Mouse (Mus musculus) bone marrow, adult 2 months (tissue): Measurements from ENCODE around the gene Plxna2. TPM values are rescaled to one million over a fixed set of nuclear protein-coding genes. Genes with fewer than 3 reads are reported as not detected.

Source experiments
- H3K27ac ChIP-seq: fragments of 200-500 bp; 2 replicates; pipeline ENCODE4 v1.5.1; 2012; ENCODE audit warnings: low read depth, mild to moderate bottlenecking, control low read depth, inconsistent platforms, low read length; ENCODE audit not compliant: control insufficient read depth, poor library complexity, insufficient read depth
- H3K4me1 ChIP-seq: fragments of 200-500 bp; 2 replicates; pipeline ENCODE4 v1.6.1; 2011; ENCODE audit warnings: low read length; ENCODE audit not compliant: control insufficient read depth, insufficient read depth
- H3K4me3 ChIP-seq: fragments of 200-500 bp; replicated peaks from 2 replicates; pipeline ENCODE3; 2011; ENCODE audit warnings: mild to moderate bottlenecking, low read depth, low read length, control low read depth; ENCODE audit not compliant: control insufficient read depth
- CTCF ChIP-seq: fragments of 200-500 bp; IDR thresholded peaks from 2 replicates; pipeline ENCODE4 v1.5.1; 2011; ENCODE audit warnings: low read length, control low read depth; ENCODE audit not compliant: control insufficient read depth, insufficient read depth
- POLR2A ChIP-seq: fragments of 200-500 bp; IDR thresholded peaks from 2 replicates; pipeline ENCODE4 v1.6.1; 2011; ENCODE audit warnings: low read depth, mild to moderate bottlenecking, control low read depth, low read length, borderline replicate concordance; ENCODE audit not compliant: control insufficient read depth
- WGBS: fragments of 180-500 bp; shearing (Covaris S2); methylation state at CpG from one replicate; pipeline ENCODE4 v1.1.7; 2018; 5-methylcytosine and 5-hydroxymethylcytosine counted together
- polyA plus RNA-seq: library from polyadenylated mRNA; stranded (reverse); fragments of >200 nt; gene quantifications from 2 replicates; pipeline ENCODE4 v1.2.4, GENCODE M21; 2011; ENCODE audit warnings: low replicate concordance; ENCODE audit not compliant: missing spikeins, insufficient read depth, insufficient read length

Gene Plxna2
- polyA plus RNA-seq, 1 experiment = 0.80 TPM

GRCm38 (mm10) chr1:194745177-194745934 is 127.3 kb downstream of the Plxna2 start:
- 70% methylated on average over 2 of the region's 2 CpGs for WGBS
- H3K27ac ChIP-seq = no peak overlapping the region
- no peaks in the 10 kb centered on the region for H3K4me1 ChIP-seq
- no peak overlapping the region for H3K4me3 ChIP-seq
- TF ChIP-seq POLR2A (no peak), CTCF (no peak)

- Histone ChIP-seq H3K4me3 (no peak overlapping the region), H3K27ac (no peak overlapping the region), H3K4me1 (no peaks in the 10 kb centered on the region)
- no peak for TF ChIP-seq CTCF
- TF ChIP-seq POLR2A = no peak
- WGBS = 42% methylated on average over 6 of the region's 6 CpGs
These were observed 128.6 kb downstream of the Plxna2 start for GRCm38 (mm10) chr1:194746332-194747249.

- no peak overlapping the region for H3K4me3 ChIP-seq
- no peaks in the 10 kb centered on the region for H3K4me1 ChIP-seq
- TF ChIP-seq POLR2A = no peak
- no peak for TF ChIP-seq CTCF
- H3K27ac ChIP-seq = no peak overlapping the region
These were observed 129.2 kb downstream of the Plxna2 start for GRCm38 (mm10) chr1:194747258-194747657.

GRCm38 (mm10) chr1:194753168-194753567 is 135.2 kb downstream of the Plxna2 start:
- 40% methylated on average over 2 of the region's 2 CpGs for WGBS
- no peak for TF ChIP-seq POLR2A
- no peak for TF ChIP-seq CTCF

GRCm38 (mm10) chr1:194756001-194756400 is 138.0 kb downstream of the Plxna2 start:
- no peak overlapping the region for H3K4me3 ChIP-seq
- TF ChIP-seq POLR2A (no peak), CTCF (no peak)
- no peaks in the 10 kb centered on the region for H3K4me1 ChIP-seq
- no peak overlapping the region for H3K27ac ChIP-seq

More at GRCm38 (mm10) chr1:194753168-194753567, 135.2 kb downstream of the Plxna2 start:
- H3K4me1 ChIP-seq = no peaks in the 10 kb centered on the region
- no peak overlapping the region for H3K4me3 ChIP-seq
- no peak overlapping the region for H3K27ac ChIP-seq

GRCm38 (mm10) chr1:194756409-194756808 is 138.4 kb downstream of the Plxna2 start:
- Histone ChIP-seq H3K4me1 (no peaks in the 10 kb centered on the region), H3K27ac (no peak overlapping the region), H3K4me3 (no peak overlapping the region)
- 81% methylated on average over 2 of the region's 2 CpGs for WGBS
- TF ChIP-seq POLR2A (no peak), CTCF (no peak)

- 79% methylated on average over 3 of the region's 3 CpGs for WGBS
- Histone ChIP-seq H3K4me1 (no peaks in the 10 kb centered on the region), H3K27ac (no peak overlapping the region), H3K4me3 (no peak overlapping the region)
- TF ChIP-seq POLR2A (no peak), CTCF (no peak)
These were observed 138.8 kb downstream of the Plxna2 start for GRCm38 (mm10) chr1:194756863-194757262.
